Mouse (Mus musculus) bone marrow macrophage, adult 2 months (primary cell): ENCODE data around the gene Scn10a.

Experiments used
- CTCF ChIP-seq: IDR thresholded peaks from 2 replicates; pipeline ENCODE4 v1.5.1; 2012; ENCODE audit warnings: low read depth, mild to moderate bottlenecking, low read length, moderate library complexity
- POLR2A ChIP-seq: IDR thresholded peaks from 2 replicates; pipeline ENCODE4 v1.6.1; 2012; ENCODE audit warnings: mild to moderate bottlenecking, low read depth, low read length, borderline replicate concordance

DNA sequence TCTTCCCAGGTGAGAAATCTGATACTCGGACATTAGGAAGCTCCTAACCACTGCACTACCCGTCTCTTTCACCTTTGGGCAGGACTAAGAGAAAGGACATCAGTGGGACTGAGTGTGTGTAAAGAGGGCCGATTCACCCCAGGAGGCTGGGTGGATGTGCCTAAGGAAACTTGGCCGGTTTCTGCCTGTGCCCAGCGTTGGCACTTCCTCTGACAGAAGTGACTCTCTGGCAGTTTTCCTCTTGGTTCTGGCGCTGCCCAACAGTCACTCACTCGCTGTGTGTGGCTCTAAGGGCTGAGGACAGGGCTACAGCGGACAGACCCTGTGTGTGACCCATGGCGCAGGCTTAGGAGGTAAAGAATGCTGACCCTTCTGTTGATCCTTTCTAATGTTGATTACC is 148.5 kb downstream of the Scn10a start:
- TF ChIP-seq CTCF: no peak
- no peak for TF ChIP-seq POLR2A
